Mouse (Mus musculus) lung, adult 2 months (tissue): ENCODE results near the gene Zfp949.
"Not testable (repeated sequence)": the region's sequence is repeated elsewhere in the genome, so short reads cannot be mapped to it uniquely, and the experiment has no call there.

Source experiments
- CTCF ChIP-seq: fragments of 200-500 bp; IDR thresholded peaks from 2 replicates; pipeline ENCODE4 v1.5.1; 2011; ENCODE audit warnings: mild to moderate bottlenecking, low read length, control low read depth; ENCODE audit not compliant: insufficient read depth
- POLR2A ChIP-seq: fragments of 200-500 bp; IDR thresholded peaks from 2 replicates; pipeline ENCODE4 v1.6.1; 2011; ENCODE audit warnings: low read depth, mild to moderate bottlenecking, control low read depth, low read length, borderline replicate concordance; ENCODE audit errors: extremely low read depth

DNA sequence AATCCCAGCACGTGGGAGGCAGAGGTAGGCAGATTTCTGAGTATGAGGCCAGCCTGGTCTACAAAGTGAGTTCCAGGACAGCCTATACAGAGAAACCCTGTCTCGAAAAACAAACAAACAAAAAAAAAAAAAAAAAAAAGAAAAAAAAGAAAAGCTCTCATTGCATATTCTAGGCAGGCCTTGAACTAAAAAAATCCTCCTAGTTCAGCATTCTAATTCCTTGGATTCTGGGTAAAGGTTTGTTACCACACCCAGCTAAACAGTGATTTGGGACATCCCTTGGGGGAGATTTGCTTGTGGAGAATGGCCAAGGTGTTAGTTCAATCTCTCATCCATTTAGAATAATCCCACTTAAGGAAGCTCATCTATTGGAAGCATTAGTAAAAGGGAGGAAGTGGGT, 32.8 kb downstream of the Zfp949 start, which contains the start of gene Trim43a:
- not testable (repeated sequence) for TF ChIP-seq CTCF, POLR2A
